Mouse (Mus musculus) forebrain, embryonic 16.5 days (tissue): ENCODE measurements around the gene Idh1. TPM values are rescaled to one million over a fixed set of nuclear protein-coding genes. Genes with fewer than 3 reads are reported as not detected.
A peak's percentile ranks its signal among the peaks of the same experiment; 100 is the strongest.

Experiments
- ATAC-seq: fragments of 200-750 bp; cut with Nextera tagmentation; 2 replicates; pipeline ENCODE4 v1.8.0; 2017; ENCODE audit warnings: mild to moderate bottlenecking, moderate library complexity
- H3K27ac ChIP-seq: fragments of 300-500 bp; sonication (generic); 2 replicates; pipeline ENCODE4 v1.5.1; 2014; ENCODE audit warnings: low read length, control low read depth
- H3K27me3 ChIP-seq: fragments of 300-500 bp; sonication (generic); replicated peaks from 2 replicates; pipeline ENCODE4 v1.6.1; 2014; ENCODE audit warnings: low read length; ENCODE audit not compliant: control insufficient read depth, insufficient read depth
- H3K36me3 ChIP-seq: fragments of 300-500 bp; sonication (generic); 2 replicates; pipeline ENCODE4 v1.6.1; 2014; ENCODE audit not compliant: control insufficient read depth, insufficient read depth
- H3K4me1 ChIP-seq: fragments of 300-500 bp; sonication (generic); replicated peaks from 2 replicates; pipeline ENCODE4 v1.6.1; 2014; ENCODE audit warnings: low read length; ENCODE audit not compliant: control insufficient read depth, insufficient read depth
- H3K4me2 ChIP-seq: fragments of 300-500 bp; sonication (generic); 2 replicates; pipeline ENCODE4 v1.6.1; 2014; ENCODE audit warnings: mild to moderate bottlenecking, low read length, control low read depth
- H3K4me3 ChIP-seq: fragments of 300-500 bp; sonication (generic); replicated peaks from 2 replicates; pipeline ENCODE4 v1.5.1; 2014; ENCODE audit warnings: mild to moderate bottlenecking, low read length, control low read depth
- H3K9ac ChIP-seq: fragments of 300-500 bp; sonication (generic); replicated peaks from 2 replicates; pipeline ENCODE4 v1.6.1; 2014; ENCODE audit warnings: low read depth, low read length, control low read depth
- H3K9me3 ChIP-seq: fragments of 300-500 bp; sonication (generic); 2 replicates; pipeline ENCODE4 v1.6.1; 2016; ENCODE audit warnings: low read length; ENCODE audit not compliant: control insufficient read depth
- WGBS: fragments of 180-500 bp; shearing (Covaris S2); extraction: QIAGEN DNeasy Blood & Tissue Kit; methylation state at CpG from one replicate; pipeline ENCODE4 v1.1.7; 2014; 5-methylcytosine and 5-hydroxymethylcytosine counted together
- polyA plus RNA-seq: library from polyadenylated mRNA; unstranded; fragments of >200 nt; fragmentation: Nextera tagmentation; extraction: Ambion mirVana; gene quantifications from 2 replicates; pipeline ENCODE4 v1.2.1, GENCODE M21; 2015

Idh1 gene
- polyA plus RNA-seq, 1 experiment from 2014 or later, result 496 TPM

- Histone ChIP-seq H3K27ac (peak overlapping the region; percentile 98), H3K4me1 (peaks cover 24% of the 10 kb centered on the region), H3K27me3 (no peaks in the 10 kb centered on the region), H3K36me3 (no peaks in the 10 kb centered on the region; the same call in 1 of the 2 replicates), H3K9ac (peak overlapping the region; percentile 50), H3K9me3 (no peaks in the 10 kb centered on the region), H3K4me3 (peak overlapping the region; percentile 74), H3K4me2 (peak overlapping the region; percentile 78)
- no peak for ATAC-seq
- WGBS, result 4% methylated on average over 11 of the region's 11 CpGs
Observed at GRCm38 (mm10) chr1:65179634-65180249, 6.6 kb downstream of the Idh1 start.

GRCm38 (mm10) chr1:65178902-65179432, 7.3 kb downstream of the Idh1 start:
- Histone ChIP-seq H3K4me2 (peak overlapping the region; percentile 78), H3K4me1 (peaks cover 24% of the 10 kb centered on the region), H3K9ac (peak overlapping the region; percentile 85), H3K4me3 (peak overlapping the region; percentile 74), H3K27me3 (no peaks in the 10 kb centered on the region), H3K36me3 (no peaks in the 10 kb centered on the region; the same call in 1 of the 2 replicates), H3K27ac (peak overlapping the region; percentile 98), H3K9me3 (no peaks in the 10 kb centered on the region)
- WGBS, result 0% methylated on average over 39 of the region's 39 CpGs
- ATAC-seq, result peak; percentile 94

- Histone ChIP-seq H3K36me3 (peaks cover 2% of the 10 kb centered on the region; the same call in 1 of the 2 replicates), H3K27ac (peak overlapping the region; percentile 98), H3K9ac (peak overlapping the region; percentile 85), H3K4me1 (peaks cover 25% of the 10 kb centered on the region), H3K4me3 (peak overlapping the region; percentile 74), H3K27me3 (no peaks in the 10 kb centered on the region), H3K9me3 (no peaks in the 10 kb centered on the region), H3K4me2 (peak overlapping the region; percentile 65)
- WGBS, result 7% methylated on average over 27 of the region's 27 CpGs
- peak; percentile 82 for ATAC-seq
Observed at GRCm38 (mm10) chr1:65178126-65178901, 8.0 kb downstream of the Idh1 start.

GRCm38 (mm10) chr1:65177452-65177851, 8.8 kb downstream of the Idh1 start:
- H3K4me1 ChIP-seq, result peaks cover 28% of the 10 kb centered on the region
- H3K4me2 ChIP-seq, result peak overlapping the region; percentile 65
- ATAC-seq, result no peak
- no peaks in the 10 kb centered on the region for H3K27me3 ChIP-seq
- peak overlapping the region; percentile 85; the same call in 1 of the 2 replicates for H3K9ac ChIP-seq
- H3K9me3 ChIP-seq, result no peaks in the 10 kb centered on the region
- no peak overlapping the region for H3K27ac ChIP-seq
- WGBS, result 40% methylated on average over 3 of the region's 3 CpGs
- peaks cover 2% of the 10 kb centered on the region; the same call in 1 of the 2 replicates for H3K36me3 ChIP-seq
- peak overlapping the region; percentile 74 for H3K4me3 ChIP-seq

- Histone ChIP-seq H3K4me2 (peak overlapping the region; percentile 34), H3K9ac (no peak overlapping the region), H3K27me3 (no peaks in the 10 kb centered on the region), H3K9me3 (no peaks in the 10 kb centered on the region), H3K27ac (no peak overlapping the region), H3K4me1 (peaks cover 32% of the 10 kb centered on the region), H3K36me3 (peaks cover 2% of the 10 kb centered on the region; the same call in 1 of the 2 replicates), H3K4me3 (no peak overlapping the region)
- ATAC-seq, result no peak
- WGBS, result 79% methylated on average over 5 of the region's 5 CpGs
Observed at GRCm38 (mm10) chr1:65176912-65177311, 9.4 kb downstream of the Idh1 start.

- Histone ChIP-seq H3K36me3 (peaks cover 3% of the 10 kb centered on the region), H3K4me2 (peak overlapping the region; percentile 12; the same call in 1 of the 2 replicates), H3K4me3 (no peak overlapping the region), H3K27ac (no peak overlapping the region), H3K4me1 (peaks cover 37% of the 10 kb centered on the region), H3K9me3 (no peaks in the 10 kb centered on the region), H3K27me3 (no peaks in the 10 kb centered on the region), H3K9ac (no peak overlapping the region)
- no peak for ATAC-seq
- 81% methylated on average over 4 of the region's 4 CpGs for WGBS
Observed at GRCm38 (mm10) chr1:65176171-65176570, 10.1 kb downstream of the Idh1 start.

- Histone ChIP-seq H3K4me2 (no peak overlapping the region), H3K36me3 (peaks cover 19% of the 10 kb centered on the region), H3K27me3 (no peaks in the 10 kb centered on the region), H3K9me3 (no peaks in the 10 kb centered on the region), H3K9ac (no peak overlapping the region), H3K4me3 (no peak overlapping the region), H3K27ac (no peak overlapping the region), H3K4me1 (peaks cover 37% of the 10 kb centered on the region)
- WGBS, result 91% methylated on average over 2 of the region's 2 CpGs
- ATAC-seq, result no peak
Observed at GRCm38 (mm10) chr1:65173716-65174115, 12.6 kb downstream of the Idh1 start.

GRCm38 (mm10) chr1:65171579-65171978, 14.7 kb downstream of the Idh1 start:
- H3K4me3 ChIP-seq, result no peak overlapping the region
- no peak overlapping the region for H3K27ac ChIP-seq
- no peaks in the 10 kb centered on the region for H3K27me3 ChIP-seq
- H3K9ac ChIP-seq, result no peak overlapping the region
- peaks cover 23% of the 10 kb centered on the region for H3K4me1 ChIP-seq
- WGBS, result 18% methylated on average over 4 of the region's 4 CpGs
- H3K36me3 ChIP-seq, result peaks cover 38% of the 10 kb centered on the region
- ATAC-seq, result 0 out of 2 replicates have a peak, but pooled peaks have one; percentile 32
- H3K4me2 ChIP-seq, result no peak overlapping the region
- no peaks in the 10 kb centered on the region for H3K9me3 ChIP-seq

- Histone ChIP-seq H3K4me3 (no peak overlapping the region), H3K4me2 (no peak overlapping the region), H3K4me1 (peaks cover 13% of the 10 kb centered on the region), H3K27ac (no peak overlapping the region), H3K27me3 (no peaks in the 10 kb centered on the region), H3K9me3 (no peaks in the 10 kb centered on the region), H3K36me3 (peaks cover 45% of the 10 kb centered on the region), H3K9ac (no peak overlapping the region)
- 91% methylated on average over 5 of the region's 5 CpGs for WGBS
- no peak for ATAC-seq
Observed at GRCm38 (mm10) chr1:65169947-65170346, 16.4 kb downstream of the Idh1 start.
